Mouse (Mus musculus): ENCODE data around the gene Rin1. TPM values are rescaled to one million over a fixed set of nuclear protein-coding genes. Genes with fewer than 3 reads are reported as not detected.

Gene Rin1
- polyA plus RNA-seq, 1 experiment = 68.7 TPM

GRCm38 (mm10) chr19:5052166-5052822, 2.0 kb downstream of the Rin1 start:
- Histone ChIP-seq H3K27ac (ENCODE audit: insufficient read depth, low read length) (peak overlapping the region; percentile 79), H3K4me1 (ENCODE audit: control insufficient read depth, insufficient read depth, low read length) (peaks cover 8% of the 10 kb centered on the region), H3K4me3 (ENCODE audit: insufficient read depth, low read length) (peak overlapping the region; percentile 58)
- TF ChIP-seq CTCF (IDR thresholded peaks at IDR 0.05; ENCODE audit: extremely low read depth, insufficient read depth, low read length) (no peak), POLR2A (IDR thresholded peaks at IDR 0.05; ENCODE audit: extremely low read depth, insufficient read depth, low read length) (peak; percentile 50; the same call in 1 of the 2 replicates)

GRCm38 (mm10) chr19:5052853-5053252, 2.6 kb downstream of the Rin1 start:
- H3K4me1 ChIP-seq (ENCODE audit: control insufficient read depth, insufficient read depth, low read length) = peaks cover 5% of the 10 kb centered on the region; the same call in 1 of the 2 replicates
- TF ChIP-seq CTCF (IDR thresholded peaks at IDR 0.05; ENCODE audit: extremely low read depth, insufficient read depth, low read length) = no peak
- TF ChIP-seq POLR2A (IDR thresholded peaks at IDR 0.05; ENCODE audit: extremely low read depth, insufficient read depth, low read length) = no peak
- H3K27ac ChIP-seq (ENCODE audit: insufficient read depth, low read length) = peak overlapping the region; percentile 79
- H3K4me3 ChIP-seq (ENCODE audit: insufficient read depth, low read length) = peak overlapping the region; percentile 58

DNA sequence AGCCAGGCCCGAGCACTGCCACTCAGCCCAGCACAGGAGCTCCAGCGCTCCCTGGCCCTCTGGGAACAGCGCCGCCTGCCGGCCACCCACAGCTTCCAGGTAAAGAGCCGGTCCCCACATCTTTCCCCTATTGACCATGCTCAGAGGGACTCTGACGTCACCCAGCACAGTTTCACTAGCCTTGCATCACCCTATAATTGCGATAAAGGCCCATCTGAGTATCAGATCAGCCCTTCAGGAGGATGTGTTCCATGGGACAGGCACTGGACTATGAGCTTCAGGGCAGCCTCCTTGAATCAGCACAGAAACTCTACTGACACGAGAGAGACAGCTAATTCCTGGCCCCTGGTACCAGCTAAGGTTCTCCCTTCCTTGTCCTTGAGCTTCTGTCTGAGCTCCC, 3.6 kb downstream of the Rin1 start:
- H3K4me3 ChIP-seq (ENCODE audit: insufficient read depth, low read length) = no peak overlapping the region
- H3K4me1 ChIP-seq (ENCODE audit: control insufficient read depth, insufficient read depth, low read length) = peaks cover 8% of the 10 kb centered on the region
- TF ChIP-seq POLR2A (IDR thresholded peaks at IDR 0.05; ENCODE audit: extremely low read depth, insufficient read depth, low read length) = no peak
- TF ChIP-seq CTCF (IDR thresholded peaks at IDR 0.05; ENCODE audit: extremely low read depth, insufficient read depth, low read length) = peak; percentile 47
- H3K27ac ChIP-seq (ENCODE audit: insufficient read depth, low read length) = no peak overlapping the region

- H3K4me1 ChIP-seq (ENCODE audit: control insufficient read depth, insufficient read depth, low read length) = peaks cover 5% of the 10 kb centered on the region
- no peak overlapping the region for H3K27ac ChIP-seq (ENCODE audit: insufficient read depth, low read length)
These were observed 6.0 kb downstream of the Rin1 start for GRCm38 (mm10) chr19:5056251-5056650.

DNA sequence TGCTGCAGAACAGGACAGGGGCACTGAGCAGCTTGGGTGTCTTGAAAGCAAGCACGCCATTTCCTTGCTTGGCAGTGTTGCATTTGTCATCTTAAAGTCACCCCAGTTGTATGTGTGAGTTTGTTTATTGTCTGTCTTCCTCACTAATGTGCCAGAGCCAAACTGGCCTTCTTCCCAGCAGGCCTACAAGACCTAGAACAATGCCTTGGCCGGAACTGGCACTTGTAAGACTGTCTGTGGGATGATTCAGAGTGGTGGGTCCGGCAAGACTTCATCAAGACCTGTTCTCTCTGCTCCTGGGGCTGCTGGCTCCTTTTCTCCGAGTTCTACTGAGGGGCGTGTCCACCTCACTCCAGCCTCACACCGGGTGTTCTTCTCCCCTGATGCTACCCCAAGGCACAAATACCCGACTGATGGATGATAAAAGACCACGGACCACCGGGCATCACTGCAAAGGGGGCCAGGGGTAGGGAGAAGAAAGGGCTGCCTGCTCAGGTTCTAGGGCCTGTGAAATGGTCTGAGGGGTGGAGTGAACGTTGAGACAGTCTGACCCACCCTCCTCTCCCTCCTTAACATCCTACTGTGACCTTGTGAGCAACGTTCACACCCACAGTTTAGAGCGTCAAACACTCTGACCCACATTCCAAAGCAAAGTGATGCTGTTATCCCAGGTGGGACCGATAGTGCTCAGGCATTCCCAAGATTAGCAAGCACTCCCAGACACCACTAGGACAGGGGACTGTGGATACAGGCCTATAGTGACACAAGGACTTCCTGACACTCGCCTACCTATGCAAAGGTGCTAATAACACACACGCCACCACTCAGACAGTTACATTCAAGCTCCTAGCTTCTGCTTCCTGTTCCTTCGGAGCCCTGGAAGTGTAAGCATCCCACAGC, 7.8 kb downstream of the Rin1 start:
- no peak overlapping the region for H3K27ac ChIP-seq (ENCODE audit: insufficient read depth, low read length)

More at GRCm38 (mm10) chr19:5056251-5056650, 6.0 kb downstream of the Rin1 start:
- no peak overlapping the region for H3K4me3 ChIP-seq (ENCODE audit: insufficient read depth, low read length)
- no peak for TF ChIP-seq POLR2A (IDR thresholded peaks at IDR 0.05; ENCODE audit: extremely low read depth, insufficient read depth, low read length)
- peak; percentile 56 for TF ChIP-seq CTCF (IDR thresholded peaks at IDR 0.05; ENCODE audit: extremely low read depth, insufficient read depth, low read length)

DNA sequence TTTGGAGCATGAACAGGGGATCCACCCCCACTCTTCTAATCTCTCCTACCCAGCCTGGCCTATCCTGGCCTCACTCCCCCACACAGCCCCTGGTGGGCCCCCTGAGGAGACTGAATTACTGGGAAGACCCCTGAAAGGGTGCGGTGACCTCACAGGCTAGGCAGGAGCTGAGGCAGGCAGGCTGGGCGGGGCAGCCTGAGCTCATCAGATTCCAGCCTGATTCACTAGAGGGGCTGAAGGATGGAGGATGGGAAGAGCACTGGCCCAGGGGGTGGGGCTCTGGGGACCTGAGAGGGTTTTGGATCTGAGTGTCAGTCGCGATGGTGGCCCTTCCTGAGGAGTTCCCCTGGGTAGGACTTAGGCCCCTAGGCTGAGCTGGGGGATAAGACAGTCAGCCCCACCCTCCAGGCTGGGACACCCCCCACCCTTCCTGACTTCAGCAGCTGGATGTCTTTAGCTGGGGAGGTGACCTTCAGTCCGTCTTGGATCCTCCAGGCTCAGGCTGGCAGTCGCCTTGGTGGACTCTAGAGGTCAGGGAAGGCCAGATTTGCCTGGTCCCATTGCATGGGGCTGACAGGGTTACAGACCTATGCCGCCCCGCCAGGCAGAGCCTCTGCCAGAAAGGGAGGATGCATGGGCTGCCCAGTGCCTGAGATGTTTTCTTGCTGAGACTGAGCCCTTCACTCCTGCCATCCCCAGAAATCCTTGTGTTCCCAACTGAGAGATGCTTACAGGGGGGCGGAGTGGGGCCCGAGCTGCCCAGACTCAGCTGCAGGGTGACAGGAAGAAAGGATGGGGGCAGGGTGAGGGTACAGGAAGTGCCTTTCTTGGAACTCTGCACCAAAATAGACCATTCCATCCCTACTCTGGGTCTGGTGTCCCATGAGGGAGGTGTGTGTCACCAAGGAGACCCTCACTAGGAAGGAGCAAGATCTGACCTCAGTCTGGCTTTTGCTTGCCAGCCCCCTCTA, 8.8 kb downstream of the Rin1 start:
- H3K27ac ChIP-seq (ENCODE audit: insufficient read depth, low read length) = no peak overlapping the region
- TF ChIP-seq CTCF (IDR thresholded peaks at IDR 0.05; ENCODE audit: extremely low read depth, insufficient read depth, low read length) (no peak), POLR2A (IDR thresholded peaks at IDR 0.05; ENCODE audit: extremely low read depth, insufficient read depth, low read length) (no peak)
- H3K4me3 ChIP-seq (ENCODE audit: insufficient read depth, low read length) = no peak overlapping the region
- peaks cover 7% of the 10 kb centered on the region for H3K4me1 ChIP-seq (ENCODE audit: control insufficient read depth, insufficient read depth, low read length)

More for the DNA sequence above, 7.8 kb downstream of the Rin1 start:
- Histone ChIP-seq H3K4me1 (ENCODE audit: control insufficient read depth, insufficient read depth, low read length) (peaks cover 7% of the 10 kb centered on the region), H3K4me3 (ENCODE audit: insufficient read depth, low read length) (no peak overlapping the region)
- TF ChIP-seq POLR2A (IDR thresholded peaks at IDR 0.05; ENCODE audit: extremely low read depth, insufficient read depth, low read length) (0 out of 2 replicates have a peak, but pooled peaks have one; percentile 22), CTCF (IDR thresholded peaks at IDR 0.05; ENCODE audit: extremely low read depth, insufficient read depth, low read length) (no peak)

- TF ChIP-seq CTCF (IDR thresholded peaks at IDR 0.05; ENCODE audit: extremely low read depth, insufficient read depth, low read length) (no peak), POLR2A (IDR thresholded peaks at IDR 0.05; ENCODE audit: extremely low read depth, insufficient read depth, low read length) (no peak)
- no peak overlapping the region for H3K4me3 ChIP-seq (ENCODE audit: insufficient read depth, low read length)
- no peak overlapping the region for H3K27ac ChIP-seq (ENCODE audit: insufficient read depth, low read length)
- H3K4me1 ChIP-seq (ENCODE audit: control insufficient read depth, insufficient read depth, low read length) = peaks cover 7% of the 10 kb centered on the region
These were observed 10.4 kb downstream of the Rin1 start for GRCm38 (mm10) chr19:5060365-5061330.

GRCm38 (mm10) chr19:5062041-5062440, 11.8 kb downstream of the Rin1 start:
- Histone ChIP-seq H3K27ac (ENCODE audit: insufficient read depth, low read length) (no peak overlapping the region), H3K4me3 (ENCODE audit: insufficient read depth, low read length) (no peak overlapping the region), H3K4me1 (ENCODE audit: control insufficient read depth, insufficient read depth, low read length) (peaks cover 7% of the 10 kb centered on the region)
- TF ChIP-seq CTCF (IDR thresholded peaks at IDR 0.05; ENCODE audit: extremely low read depth, insufficient read depth, low read length) (no peak), POLR2A (IDR thresholded peaks at IDR 0.05; ENCODE audit: extremely low read depth, insufficient read depth, low read length) (no peak)

All from cortical plate, adult 2 months (tissue).